Mouse (Mus musculus) neural tube, embryonic 15.5 days (tissue): ENCODE data around the gene Cenpp. TPM values are rescaled to one million over a fixed set of nuclear protein-coding genes. Genes with fewer than 3 reads are reported as not detected.

Experiments used
- ATAC-seq: fragments of 200-750 bp; cut with Nextera tagmentation; 2 replicates; pipeline ENCODE4 v1.8.0; 2017; ENCODE audit warnings: mild to moderate bottlenecking, moderate TSS enrichment, moderate library complexity; ENCODE audit not compliant: low FRiP score
- H3K27ac ChIP-seq: fragments of 300-500 bp; sonication (generic); replicated peaks from 2 replicates; pipeline ENCODE4 v1.5.1; 2015; ENCODE audit warnings: mild to moderate bottlenecking, inconsistent platforms
- H3K27me3 ChIP-seq: fragments of 300-500 bp; sonication (generic); replicated peaks from 2 replicates; pipeline ENCODE4 v1.6.1; 2015; ENCODE audit warnings: inconsistent platforms
- H3K36me3 ChIP-seq: fragments of 300-500 bp; sonication (generic); 2 replicates; pipeline ENCODE4 v1.6.1; 2015; ENCODE audit warnings: inconsistent platforms
- H3K4me1 ChIP-seq: fragments of 300-500 bp; sonication (generic); 2 replicates; pipeline ENCODE4 v1.6.1; 2015; ENCODE audit warnings: inconsistent platforms
- H3K4me2 ChIP-seq: fragments of 300-500 bp; sonication (generic); 2 replicates; pipeline ENCODE4 v1.6.1; 2015; ENCODE audit warnings: inconsistent platforms, mild to moderate bottlenecking, moderate library complexity
- H3K4me3 ChIP-seq: fragments of 300-500 bp; sonication (generic); replicated peaks from 2 replicates; pipeline ENCODE4 v1.5.1; 2015; ENCODE audit warnings: mild to moderate bottlenecking, inconsistent platforms
- H3K9ac ChIP-seq: fragments of 300-500 bp; sonication (generic); replicated peaks from 2 replicates; pipeline ENCODE4 v1.6.1; 2015; ENCODE audit warnings: mild to moderate bottlenecking, inconsistent platforms
- H3K9me3 ChIP-seq: fragments of 300-500 bp; sonication (generic); replicated peaks from 2 replicates; pipeline ENCODE4 v1.6.1; 2016; ENCODE audit warnings: inconsistent platforms
- WGBS: fragments of 180-500 bp; shearing (Covaris S2); methylation state at CpG from one replicate; pipeline ENCODE4 v1.1.7; 2015; ENCODE audit warnings: mixed read lengths; 5-methylcytosine and 5-hydroxymethylcytosine counted together
- polyA plus RNA-seq: library from polyadenylated mRNA; unstranded; fragments of >200 nt; fragmentation: Nextera tagmentation; extraction: Ambion mirVana; gene quantifications from 2 replicates; pipeline ENCODE4 v1.2.1, GENCODE M21; 2015

Cenpp gene
- polyA plus RNA-seq, 1 experiment from 2014 or later: 5.1 TPM

DNA sequence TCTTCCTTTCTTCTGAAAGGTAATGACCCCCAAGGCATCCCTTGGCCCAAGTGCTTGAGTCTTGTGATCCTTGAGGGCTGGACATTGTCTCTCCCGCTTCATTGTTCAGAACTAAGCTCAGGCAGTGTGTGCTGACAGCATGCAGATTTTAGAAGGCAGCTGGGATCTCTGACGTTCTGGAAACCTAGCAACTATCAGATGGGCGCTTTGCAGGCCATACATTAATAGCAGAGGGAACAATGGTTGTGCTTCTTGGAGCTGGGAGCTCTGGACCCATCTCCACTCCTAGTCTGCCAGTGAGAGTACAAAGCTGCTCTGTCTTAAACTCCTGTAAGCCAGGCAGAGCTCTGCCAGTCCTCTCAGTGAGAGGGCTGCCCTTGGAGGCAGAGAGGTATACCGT lies 216.4 kb downstream of the Cenpp start:
- no peak overlapping the region for H3K9ac ChIP-seq
- no peaks in the 10 kb centered on the region for H3K4me1 ChIP-seq
- H3K9me3 ChIP-seq: no peaks in the 10 kb centered on the region
- H3K27ac ChIP-seq: no peak overlapping the region
- H3K27me3 ChIP-seq: no peaks in the 10 kb centered on the region
- no peak overlapping the region for H3K4me3 ChIP-seq
- H3K4me2 ChIP-seq: no peak overlapping the region
- 73% methylated on average over 4 of the region's 4 CpGs for WGBS
- no peak for ATAC-seq
- H3K36me3 ChIP-seq: peaks cover 57% of the 10 kb centered on the region

DNA sequence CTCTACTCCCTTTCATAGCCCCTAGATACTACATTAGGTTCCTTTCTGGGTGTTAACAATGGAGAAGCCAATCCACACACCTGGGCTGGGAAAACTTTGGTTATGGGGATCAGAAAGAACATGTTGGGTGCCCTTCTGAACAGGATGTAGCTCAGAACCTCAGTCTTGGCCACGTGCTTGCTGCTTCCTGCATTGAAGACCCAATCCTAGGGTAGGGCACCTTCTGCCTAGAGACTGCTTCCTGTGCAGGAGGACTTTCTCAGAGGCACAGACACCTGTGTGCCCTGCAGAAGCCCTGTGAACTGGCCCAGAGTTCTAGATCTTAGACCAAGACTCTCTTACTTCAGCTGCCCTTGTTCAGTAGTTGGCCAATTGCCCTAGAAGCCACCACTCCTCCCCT lies 216.8 kb downstream of the Cenpp start:
- H3K36me3 ChIP-seq: peaks cover 57% of the 10 kb centered on the region
- no peak overlapping the region for H3K4me2 ChIP-seq
- H3K9me3 ChIP-seq: no peaks in the 10 kb centered on the region
- no peak overlapping the region for H3K9ac ChIP-seq
- no peaks in the 10 kb centered on the region for H3K4me1 ChIP-seq
- ATAC-seq: no peak
- no peaks in the 10 kb centered on the region for H3K27me3 ChIP-seq
- H3K4me3 ChIP-seq: no peak overlapping the region
- WGBS: 92% methylated on average over 1 of the region's 1 CpGs
- no peak overlapping the region for H3K27ac ChIP-seq

DNA sequence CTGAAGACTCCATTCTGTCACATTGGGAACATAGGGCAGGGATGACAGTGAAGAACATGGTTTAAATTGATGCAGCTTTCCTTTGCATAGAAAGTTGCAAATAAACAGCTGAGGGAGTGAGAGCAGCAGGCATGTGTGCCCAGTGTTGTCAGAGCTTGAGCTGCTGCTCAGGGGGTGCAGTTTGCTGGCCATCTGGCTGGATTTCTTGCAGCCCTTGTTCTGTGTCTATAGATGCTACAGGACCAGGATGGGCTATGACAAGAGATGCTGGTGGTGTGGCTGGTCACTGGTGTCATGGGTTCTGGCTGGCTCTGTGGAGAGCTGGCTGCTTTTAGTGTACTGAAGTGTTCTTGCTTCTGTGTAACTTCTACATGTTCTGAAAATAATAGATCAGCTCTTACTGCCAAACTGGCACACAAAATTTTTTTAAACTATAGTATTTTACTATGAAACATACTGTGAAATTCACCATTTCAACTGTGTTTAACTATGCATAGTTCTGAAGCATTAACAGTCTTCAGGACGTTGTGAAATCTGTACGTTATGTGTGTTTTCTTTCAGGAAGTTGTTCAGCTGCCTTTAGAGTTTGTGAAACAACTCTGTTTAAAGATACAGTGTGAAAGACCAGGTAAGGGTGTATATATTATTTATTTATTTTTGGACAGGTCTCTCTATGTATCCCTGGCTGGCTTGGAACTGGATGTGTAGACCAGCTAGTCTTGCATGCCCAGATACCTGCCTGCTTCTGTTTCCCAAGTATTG lies 219.1 kb downstream of the Cenpp start:
- Histone ChIP-seq H3K9me3 (no peaks in the 10 kb centered on the region), H3K9ac (no peak overlapping the region), H3K36me3 (peaks cover 57% of the 10 kb centered on the region), H3K4me3 (no peak overlapping the region), H3K27ac (no peak overlapping the region), H3K4me1 (no peaks in the 10 kb centered on the region), H3K27me3 (no peaks in the 10 kb centered on the region), H3K4me2 (no peak overlapping the region)
- no peak for ATAC-seq
- WGBS: 95% methylated on average over 2 of the region's 2 CpGs

GRCm38 (mm10) chr13:49430529-49430928 lies 222.1 kb downstream of the Cenpp start:
- no peak for ATAC-seq
- H3K36me3 ChIP-seq: peaks cover 29% of the 10 kb centered on the region
- 0 out of 2 replicates have a peak, but pooled peaks cover 4% of the 10 kb centered on the region for H3K4me1 ChIP-seq
- H3K4me3 ChIP-seq: no peak overlapping the region
- WGBS: 83% methylated on average over 4 of the region's 4 CpGs
- H3K9ac ChIP-seq: no peak overlapping the region
- H3K27me3 ChIP-seq: no peaks in the 10 kb centered on the region
- H3K9me3 ChIP-seq: no peaks in the 10 kb centered on the region
- no peak overlapping the region for H3K4me2 ChIP-seq
- H3K27ac ChIP-seq: no peak overlapping the region

GRCm38 (mm10) chr13:49428042-49428675 lies 224.4 kb downstream of the Cenpp start:
- H3K9me3 ChIP-seq: no peaks in the 10 kb centered on the region
- no peak overlapping the region for H3K9ac ChIP-seq
- H3K36me3 ChIP-seq: peaks cover 10% of the 10 kb centered on the region
- H3K27ac ChIP-seq: no peak overlapping the region
- ATAC-seq: no peak
- peaks cover 17% of the 10 kb centered on the region for H3K4me1 ChIP-seq
- WGBS: 93% methylated on average over 1 of the region's 1 CpGs
- H3K4me3 ChIP-seq: no peak overlapping the region
- H3K4me2 ChIP-seq: no peak overlapping the region
- no peaks in the 10 kb centered on the region for H3K27me3 ChIP-seq

DNA sequence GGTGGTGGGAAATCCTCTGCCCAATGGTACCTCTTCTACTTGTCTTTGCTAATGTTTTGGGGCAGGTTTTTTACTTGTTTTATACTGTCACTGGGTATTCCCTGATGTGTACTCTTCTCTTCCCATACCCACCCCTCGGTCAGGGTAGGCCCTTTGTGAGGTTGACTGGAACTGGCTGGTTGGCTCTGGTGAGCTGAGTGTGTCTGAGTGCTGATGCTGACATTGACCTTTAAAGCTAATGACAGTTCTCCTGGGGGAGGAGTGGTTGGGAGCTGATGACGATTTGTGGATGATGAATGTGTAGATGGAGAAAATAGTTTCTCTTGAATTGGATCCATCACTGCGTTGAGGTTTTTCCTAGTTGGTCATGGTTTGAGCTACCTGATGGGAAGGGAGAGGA lies 225.8 kb downstream of the Cenpp start:
- H3K9ac ChIP-seq: no peak overlapping the region
- no peak overlapping the region for H3K27ac ChIP-seq
- no peak overlapping the region for H3K4me2 ChIP-seq
- H3K4me3 ChIP-seq: no peak overlapping the region
- no peaks in the 10 kb centered on the region for H3K36me3 ChIP-seq
- H3K27me3 ChIP-seq: no peaks in the 10 kb centered on the region
- H3K9me3 ChIP-seq: no peaks in the 10 kb centered on the region
- WGBS: 88% methylated on average over 3 of the region's 3 CpGs
- H3K4me1 ChIP-seq: peaks cover 32% of the 10 kb centered on the region
- no peak for ATAC-seq

DNA sequence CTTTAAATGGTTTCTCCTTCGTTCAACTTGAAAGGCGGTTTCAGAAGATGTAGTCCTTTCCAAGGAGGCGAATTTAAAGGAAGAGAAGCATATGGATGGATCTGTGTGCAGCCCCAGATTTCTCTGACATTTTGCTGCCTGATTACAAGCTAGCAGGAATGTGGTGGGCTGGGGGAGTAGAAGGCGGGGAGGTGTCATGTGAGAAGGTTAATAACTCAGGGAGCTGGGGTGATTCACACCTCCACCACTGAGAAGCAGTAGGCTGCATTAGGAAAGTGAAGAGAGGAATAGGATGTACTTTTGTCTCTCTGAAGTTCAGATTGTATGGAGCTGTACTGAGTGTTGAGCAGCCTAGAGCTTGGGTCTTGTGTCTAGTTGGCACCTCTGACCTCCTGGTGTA lies 230.6 kb downstream of the Cenpp start:
- no peaks in the 10 kb centered on the region for H3K36me3 ChIP-seq
- peak overlapping the region; percentile 94 for H3K4me2 ChIP-seq
- H3K9me3 ChIP-seq: no peaks in the 10 kb centered on the region
- H3K4me3 ChIP-seq: peak overlapping the region; percentile 85
- H3K27me3 ChIP-seq: no peaks in the 10 kb centered on the region
- no peak for ATAC-seq
- no peak overlapping the region for H3K27ac ChIP-seq
- H3K9ac ChIP-seq: peak overlapping the region; percentile 80
- WGBS: 31% methylated on average over 4 of the region's 4 CpGs
- peaks cover 37% of the 10 kb centered on the region for H3K4me1 ChIP-seq

GRCm38 (mm10) chr13:49421606-49421917 lies 231.0 kb downstream of the Cenpp start:
- Histone ChIP-seq H3K4me2 (peak overlapping the region; percentile 94), H3K9me3 (no peaks in the 10 kb centered on the region), H3K9ac (peak overlapping the region; percentile 80), H3K27me3 (no peaks in the 10 kb centered on the region), H3K4me3 (peak overlapping the region; percentile 85), H3K4me1 (peaks cover 37% of the 10 kb centered on the region), H3K27ac (peak overlapping the region; percentile 77), H3K36me3 (no peaks in the 10 kb centered on the region)
- no peak; the same call in 1 of the 2 replicates for ATAC-seq
- 2% methylated on average over 15 of the region's 15 CpGs for WGBS

DNA sequence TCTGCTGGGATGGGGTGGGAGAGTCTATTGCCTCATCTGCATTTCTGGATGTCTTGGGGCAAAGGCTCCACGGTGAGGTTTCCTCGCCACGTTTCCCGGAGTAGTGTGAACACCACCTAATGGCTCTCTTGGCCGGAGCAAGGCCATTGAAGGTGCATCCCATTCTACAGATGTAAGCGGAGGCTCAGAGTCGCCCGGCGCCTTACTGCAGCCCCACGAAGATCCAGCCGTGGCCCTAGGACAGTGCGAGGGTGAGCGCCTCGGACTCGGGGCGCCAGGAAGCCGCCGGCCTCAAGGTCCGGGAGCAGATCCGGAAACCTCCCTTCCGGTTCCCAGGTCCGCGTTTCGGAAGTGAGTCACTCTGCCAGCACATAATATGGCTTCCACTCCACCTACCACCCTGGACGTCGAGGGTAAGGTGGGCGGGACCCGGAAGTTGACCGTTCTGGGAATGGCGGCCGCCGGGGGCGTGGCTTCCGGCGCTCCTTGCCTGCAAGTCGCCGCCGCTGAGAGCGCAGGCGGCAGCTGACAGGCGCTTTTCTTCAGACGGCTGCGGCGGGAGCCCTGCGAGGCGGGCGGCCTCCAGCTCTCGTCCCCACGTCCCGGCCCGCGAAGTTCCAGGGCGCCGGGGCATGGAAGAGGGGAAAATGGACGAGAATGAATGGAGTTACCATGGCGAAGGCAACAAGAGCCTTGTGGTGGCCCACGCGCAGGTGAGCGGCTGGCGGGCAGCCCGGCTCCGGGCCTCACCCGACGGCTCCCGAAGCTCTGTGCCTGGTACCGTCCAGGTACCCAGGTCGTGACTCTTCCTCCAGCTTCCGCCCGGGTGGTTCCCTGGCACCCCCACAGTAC lies 231.6 kb downstream of the Cenpp start, which contains the start of gene Ippk:
Gene Ippk, plus strand, starts transcription at position 496 of the 852 bp plus-strand sequence.
- H3K4me1 ChIP-seq: peaks cover 37% of the 10 kb centered on the region
- H3K9me3 ChIP-seq: no peaks in the 10 kb centered on the region
- peak within 1 kb of the TSS; percentile 80 for H3K9ac ChIP-seq
- no peaks in the 10 kb centered on the region for H3K27me3 ChIP-seq
- peak within 1 kb of the TSS; percentile 90 for H3K27ac ChIP-seq
- peak; percentile 98 for ATAC-seq
- H3K4me2 ChIP-seq: peak within 1 kb of the TSS; percentile 94
- WGBS: under 1% methylated on average over 64 of the region's 69 CpGs
- no peaks in the 10 kb centered on the region for H3K36me3 ChIP-seq
- peak within 1 kb of the TSS; percentile 85 for H3K4me3 ChIP-seq
